Mouse (Mus musculus) testis, adult 2 months (tissue): ENCODE data around the gene Bhlha9. TPM values are rescaled to one million over a fixed set of nuclear protein-coding genes. Genes with fewer than 3 reads are reported as not detected.

Experiments
- H3K27ac ChIP-seq: fragments of 200-500 bp; 2 replicates; pipeline ENCODE4 v1.5.1; 2012; ENCODE audit warnings: low read depth, low read length; ENCODE audit not compliant: control insufficient read depth, insufficient read depth
- H3K27me3 ChIP-seq: fragments of 200-500 bp; 2 replicates; pipeline ENCODE4 v1.6.1; 2012; ENCODE audit warnings: mild to moderate bottlenecking, low read length, moderate library complexity; ENCODE audit not compliant: control insufficient read depth, insufficient read depth
- H3K36me3 ChIP-seq: fragments of 200-500 bp; 2 replicates; pipeline ENCODE4 v1.6.1; 2012; ENCODE audit warnings: mild to moderate bottlenecking, low read length; ENCODE audit not compliant: control insufficient read depth, insufficient read depth
- H3K4me1 ChIP-seq: fragments of 200-500 bp; 2 replicates; pipeline ENCODE4 v1.6.1; 2012; ENCODE audit warnings: low read length; ENCODE audit not compliant: control insufficient read depth, insufficient read depth
- H3K4me3 ChIP-seq: fragments of 200-500 bp; 2 replicates; pipeline ENCODE4 v1.5.1; 2012; ENCODE audit warnings: low read depth, mild to moderate bottlenecking, low read length, moderate library complexity, mixed read lengths; ENCODE audit not compliant: control insufficient read depth
- CTCF ChIP-seq: fragments of 200-500 bp; IDR thresholded peaks from 2 replicates; pipeline ENCODE4 v1.5.1; 2012; ENCODE audit warnings: low read depth, mild to moderate bottlenecking, inconsistent platforms, low read length, moderate library complexity; ENCODE audit not compliant: control insufficient read depth, insufficient read depth, insufficient replicate concordance
- POLR2A ChIP-seq: fragments of 200-500 bp; IDR thresholded peaks from 2 replicates; pipeline ENCODE4 v1.6.1; 2012; ENCODE audit warnings: low read depth, mild to moderate bottlenecking, inconsistent platforms, low read length, moderate library complexity; ENCODE audit not compliant: control insufficient read depth
- polyA plus RNA-seq: library from polyadenylated mRNA; depleted of rRNA; stranded (reverse); fragments of >200 nt; gene quantifications from 2 replicates; pipeline ENCODE4 v1.2.3, GENCODE M21; 2012

Gene Bhlha9
- polyA plus RNA-seq, 1 experiment = 0.49 TPM

DNA sequence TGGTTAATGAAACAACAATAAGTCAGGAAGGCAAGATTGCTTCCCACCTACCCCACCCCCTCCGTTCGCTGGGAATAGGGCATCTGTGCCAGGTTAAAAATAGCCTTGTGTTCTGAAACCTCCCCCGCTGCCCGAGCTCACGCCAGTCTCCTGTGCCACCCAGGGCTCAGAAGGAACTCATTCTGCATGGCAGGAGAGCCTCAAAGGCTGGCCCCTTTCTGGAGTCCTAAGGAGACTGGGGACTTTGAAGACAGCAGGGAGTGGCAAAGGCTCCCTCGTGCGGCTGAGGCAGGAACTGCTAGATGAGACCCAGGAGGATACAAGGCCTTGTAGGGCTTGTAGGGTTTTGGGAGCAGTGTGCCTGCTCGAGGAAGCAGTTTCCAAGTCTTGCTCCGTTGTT, 24.8 kb upstream of the Bhlha9 start:
- peaks cover 11% of the 10 kb centered on the region for H3K4me1 ChIP-seq
- H3K27me3 ChIP-seq = no peaks in the 10 kb centered on the region; the same call in 1 of the 2 replicates
- no peaks in the 10 kb centered on the region for H3K36me3 ChIP-seq
- no peak overlapping the region for H3K27ac ChIP-seq
- TF ChIP-seq POLR2A = no peak
- peak; percentile 88 for TF ChIP-seq CTCF
- H3K4me3 ChIP-seq = peak overlapping the region; percentile 11; the same call in 1 of the 2 replicates

DNA sequence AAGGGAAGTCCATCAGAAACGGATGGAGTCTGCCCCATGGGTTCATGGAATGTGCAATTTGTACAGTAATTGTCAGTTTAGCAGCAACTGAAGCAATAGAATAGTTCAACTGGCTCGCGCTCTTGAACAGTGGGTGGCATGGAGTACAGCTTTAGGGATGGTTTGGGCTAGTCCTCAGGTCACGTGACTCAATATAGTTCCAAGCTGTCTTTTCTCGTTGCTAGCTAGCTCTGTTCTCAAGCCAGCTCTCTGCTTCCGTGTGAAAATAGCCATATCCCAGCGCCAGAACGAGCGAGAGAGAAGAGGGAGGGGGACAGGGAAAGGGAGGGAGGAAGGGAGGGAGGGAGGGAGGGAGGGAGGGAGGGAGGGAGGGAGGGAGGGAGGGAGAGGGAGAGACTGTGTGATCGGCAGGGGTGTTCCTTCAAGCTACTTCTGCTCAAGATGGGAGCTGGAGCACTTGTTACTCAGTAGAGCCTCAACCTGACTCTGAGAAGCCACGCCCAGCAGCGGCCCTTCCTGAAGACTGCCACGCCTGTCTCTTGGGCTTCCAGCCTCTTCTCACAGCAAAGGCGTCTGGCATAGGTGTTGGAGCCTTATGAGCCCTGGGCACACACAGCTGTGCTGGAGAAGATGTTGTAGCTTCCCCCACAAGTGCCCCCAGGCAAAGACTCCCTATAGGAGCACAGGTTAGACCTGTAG, 21.3 kb upstream of the Bhlha9 start:
- H3K27ac ChIP-seq = no peak overlapping the region

DNA sequence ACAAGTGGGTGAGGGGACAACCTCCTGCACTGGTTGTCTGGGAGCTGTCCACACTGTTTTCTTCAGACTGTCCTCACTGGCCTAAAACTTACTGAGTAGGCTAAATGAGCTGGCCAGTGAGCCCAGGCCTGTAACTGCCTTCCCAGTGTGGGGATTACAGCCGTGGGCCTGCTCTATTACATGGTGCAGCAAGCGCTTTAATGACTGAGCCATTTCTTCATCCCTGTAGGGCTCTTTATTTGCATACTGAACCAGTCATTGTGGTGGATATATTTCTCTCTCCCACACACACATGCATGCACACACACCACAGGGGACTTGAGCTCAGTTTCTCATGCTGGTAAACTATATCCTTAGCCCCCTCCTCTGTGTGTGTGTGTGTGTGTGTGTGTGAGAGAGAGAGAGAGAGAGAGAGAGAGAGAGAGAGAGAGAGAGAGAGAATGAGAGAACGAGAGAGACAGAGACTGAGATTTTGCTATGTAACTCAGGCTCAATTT, 19.4 kb upstream of the Bhlha9 start:
- Histone ChIP-seq H3K27ac (no peak overlapping the region), H3K4me3 (no peak overlapping the region), H3K4me1 (no peaks in the 10 kb centered on the region; the same call in 1 of the 2 replicates), H3K27me3 (no peaks in the 10 kb centered on the region), H3K36me3 (no peaks in the 10 kb centered on the region)
- TF ChIP-seq CTCF = no peak
- no peak for TF ChIP-seq POLR2A

More for the DNA sequence above, 21.3 kb upstream of the Bhlha9 start:
- Histone ChIP-seq H3K36me3 (no peaks in the 10 kb centered on the region), H3K27me3 (no peaks in the 10 kb centered on the region), H3K4me1 (peaks cover 7% of the 10 kb centered on the region), H3K4me3 (no peak overlapping the region)
- no peak for TF ChIP-seq POLR2A
- no peak for TF ChIP-seq CTCF

DNA sequence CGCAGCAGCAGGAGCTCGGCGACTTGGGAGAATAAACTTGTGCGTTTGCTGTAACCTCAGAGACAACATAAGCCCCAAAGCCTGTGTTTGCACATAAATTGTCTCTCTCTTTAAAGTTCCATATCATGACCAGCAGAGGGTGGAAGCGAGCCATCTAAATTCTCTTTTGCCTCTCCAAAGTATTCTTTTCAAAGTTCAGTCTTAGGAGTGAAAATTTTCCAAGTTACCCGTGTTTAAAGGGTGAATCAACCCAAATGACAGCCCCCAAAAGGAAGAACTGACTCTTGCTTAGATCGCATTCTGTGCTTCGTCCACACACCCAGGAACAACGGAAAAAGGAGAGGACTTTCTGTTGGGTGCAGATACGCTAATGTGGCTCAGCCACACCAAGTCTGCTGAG, 17.2 kb upstream of the Bhlha9 start:
- Histone ChIP-seq H3K4me3 (no peak overlapping the region), H3K4me1 (no peaks in the 10 kb centered on the region; the same call in 1 of the 2 replicates), H3K27ac (no peak overlapping the region), H3K27me3 (no peaks in the 10 kb centered on the region), H3K36me3 (no peaks in the 10 kb centered on the region)
- TF ChIP-seq POLR2A = no peak
- TF ChIP-seq CTCF = no peak

DNA sequence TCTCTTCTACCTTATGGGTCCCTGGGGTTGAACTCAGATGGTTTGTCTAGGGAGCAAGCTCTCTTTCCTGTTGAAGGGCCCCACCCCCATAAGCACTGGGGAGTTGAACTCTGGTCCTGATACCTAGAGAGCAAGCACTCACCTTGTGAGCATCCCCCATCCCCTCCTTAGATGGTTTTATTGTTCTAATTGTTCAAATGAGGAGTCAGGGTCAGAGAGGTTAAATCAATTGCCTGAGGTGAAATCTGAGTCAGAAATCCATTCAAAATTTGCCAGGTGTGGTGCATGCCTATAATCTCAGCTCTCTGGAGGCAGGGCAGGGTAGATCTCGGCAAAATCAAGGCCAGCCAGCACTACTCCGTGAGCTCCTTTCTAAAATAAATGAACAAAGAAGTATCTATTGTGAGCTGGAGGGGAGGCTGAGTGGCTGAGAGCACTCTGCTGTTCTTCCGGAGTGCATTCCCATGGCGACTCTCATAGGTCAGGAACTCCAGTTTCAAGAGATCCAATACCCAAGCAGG, 14.8 kb upstream of the Bhlha9 start:
- no peaks in the 10 kb centered on the region for H3K36me3 ChIP-seq
- H3K27ac ChIP-seq = no peak overlapping the region
- no peak overlapping the region for H3K4me3 ChIP-seq
- no peaks in the 10 kb centered on the region for H3K4me1 ChIP-seq
- no peaks in the 10 kb centered on the region for H3K27me3 ChIP-seq
- TF ChIP-seq POLR2A (no peak), CTCF (no peak)

DNA sequence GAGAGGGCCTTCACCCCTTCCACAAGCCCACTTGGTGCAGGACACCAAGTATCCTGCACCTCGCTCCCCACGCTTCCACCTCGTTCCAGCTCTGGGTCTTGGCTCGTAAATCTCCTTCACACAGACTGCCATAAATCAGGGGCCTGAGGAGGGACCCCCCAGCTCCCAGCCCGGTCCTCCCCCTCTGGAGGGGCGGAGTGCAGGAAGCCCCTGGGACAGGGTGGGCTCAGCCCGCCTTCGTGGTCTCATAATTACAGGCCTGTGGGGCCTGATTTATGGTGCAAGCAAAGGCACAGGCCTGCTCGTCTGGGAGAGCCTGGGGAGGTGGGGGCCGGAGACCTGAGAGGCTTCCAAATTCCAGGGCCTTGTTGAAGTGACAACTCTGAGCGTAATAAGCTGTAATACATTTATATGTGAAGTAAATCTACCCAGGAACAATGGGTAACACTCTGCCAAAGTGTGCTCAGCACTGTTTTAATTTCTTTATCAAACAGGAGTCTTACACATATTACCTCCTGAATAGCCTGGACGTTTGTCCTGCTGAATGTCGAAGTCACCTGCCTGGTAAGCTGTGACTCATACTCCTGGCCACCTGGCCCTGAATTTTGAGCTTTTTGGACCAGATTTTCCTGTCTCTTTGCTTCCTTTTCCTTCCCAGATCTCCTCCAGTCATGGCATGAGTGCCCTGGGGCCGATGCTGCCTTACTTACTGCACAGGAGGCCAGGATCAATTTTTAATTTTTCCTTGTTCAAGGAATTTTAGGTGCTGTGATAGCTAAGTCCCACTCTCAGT, 12.9 kb upstream of the Bhlha9 start:
- Histone ChIP-seq H3K4me1 (no peaks in the 10 kb centered on the region), H3K27me3 (no peaks in the 10 kb centered on the region), H3K36me3 (no peaks in the 10 kb centered on the region), H3K4me3 (no peak overlapping the region), H3K27ac (no peak overlapping the region)
- TF ChIP-seq CTCF (no peak), POLR2A (no peak)
